29 mouse cellular contexts compared by ENCODE assay signal in the genomic region with DNA sequence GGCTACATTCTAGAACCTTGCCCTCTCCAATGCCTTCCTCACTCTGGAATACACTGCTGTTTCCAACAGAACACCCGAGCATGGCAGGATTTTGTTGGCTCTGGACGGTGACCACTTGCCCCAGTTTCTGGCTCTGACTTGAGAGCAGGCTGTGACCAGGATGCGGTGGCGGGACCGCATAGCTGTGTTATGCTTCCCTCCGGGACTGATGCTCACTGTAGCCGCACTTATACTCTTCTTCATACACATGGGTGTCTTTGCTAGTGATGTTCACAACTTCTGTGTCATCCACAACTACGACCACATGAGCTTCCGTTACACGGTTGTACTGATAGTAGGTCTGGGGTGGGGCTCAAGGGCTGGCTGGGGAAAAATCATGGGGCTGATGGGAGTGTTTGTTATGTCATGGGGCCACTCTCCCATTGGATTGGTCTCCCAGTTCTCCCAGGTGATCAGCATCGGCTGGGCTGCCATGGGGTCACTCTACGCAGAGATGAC. TPM values are rescaled to one million over a fixed set of nuclear protein-coding genes. Genes with fewer than 3 reads are reported as not detected.
"Had no signal": no experiment of that assay in that cellular context is flagged by ENCODE, and none has a peak within 500 bp of the region (broad histone marks: within the 10 kb centered on the region; RNA-seq: fewer than 3 reads in every experiment).

Tmem262 (plus strand) TSS at position 51 of the 498 bp plus-strand sequence.

- H3K4me3 ChIP-seq: heart, embryonic 10.5 days; heart, embryonic 12.5 days; hindbrain, embryonic 12.5 days; hindbrain, embryonic 15.5 days; kidney, embryonic 15.5 days; limb, embryonic 12.5 days; liver, embryonic 13.5 days had no signal

- H3K9ac ChIP-seq: heart, embryonic 12.5 days; hindbrain, embryonic 12.5 days; hindbrain, embryonic 15.5 days; kidney, embryonic 15.5 days; limb, embryonic 12.5 days; liver, embryonic 13.5 days had no signal

- DNase-seq: gastrocnemius, postnatal 14 days; gastrocnemius, postnatal 36 days; heart, adult 18-20 months; heart, postnatal 10 days; heart, postnatal 36 days; kidney, adult 11 months; kidney, adult 2 months; kidney, adult 9 months; kidney, postnatal 14 days; kidney, postnatal 36 days; layer of hippocampus, adult 9-11 months; layer of hippocampus, postnatal 36 days; left cerebral cortex, postnatal 4 days; liver; liver, embryonic 13.5 days had no signal

- H3K27ac ChIP-seq: heart, embryonic 10.5 days; hindbrain, embryonic 12.5 days; hindbrain, embryonic 15.5 days; hindbrain, postnatal 0 days; kidney, embryonic 15.5 days; kidney, postnatal 0 days; limb, embryonic 12.5 days; liver, embryonic 13.5 days had no signal

- ATAC-seq: hindbrain, postnatal 0 days; intestine, embryonic 16.5 days had no signal

- H3K4me2 ChIP-seq: heart, embryonic 12.5 days; hindbrain, embryonic 12.5 days; hindbrain, embryonic 15.5 days; kidney, embryonic 15.5 days; limb, embryonic 12.5 days; liver, embryonic 11.5 days; liver, embryonic 13.5 days had no signal

- H3K9me3 ChIP-seq: heart, embryonic 10.5 days; heart, embryonic 12.5 days; hindbrain, embryonic 12.5 days; hindbrain, embryonic 15.5 days; kidney, embryonic 15.5 days; limb, embryonic 12.5 days; liver, embryonic 13.5 days had no signal

- H3K27me3 ChIP-seq: heart, embryonic 12.5 days; hindbrain, embryonic 12.5 days; hindbrain, embryonic 15.5 days; kidney, embryonic 15.5 days; limb, embryonic 12.5 days; liver, embryonic 13.5 days had no signal

RNA-seq across cellular contexts. Expression of gene Tmem262, which starts in this region (rescaled TPM):
- polyA plus RNA-seq: gonadal fat pad, adult 2 months; heart, embryonic 10.5 days; heart, embryonic 12.5 days; heart, embryonic 14.5 days; heart, embryonic 16.5 days; hindbrain, embryonic 12.5 days; hindbrain, embryonic 15.5 days; hindbrain, postnatal 0 days; intestine, embryonic 14.5 days; intestine, embryonic 16.5 days; kidney, embryonic 15.5 days; kidney, postnatal 0 days; limb, embryonic 12.5 days; liver, embryonic 11.5 days; liver, embryonic 13.5 days had no signal
